Mouse (Mus musculus): ENCODE data around the gene Gsn. TPM values are rescaled to one million over a fixed set of nuclear protein-coding genes. Genes with fewer than 3 reads are reported as not detected.

Gsn gene
- polyA plus RNA-seq, 1 experiment from 2014 or later: 18.0 TPM

DNA sequence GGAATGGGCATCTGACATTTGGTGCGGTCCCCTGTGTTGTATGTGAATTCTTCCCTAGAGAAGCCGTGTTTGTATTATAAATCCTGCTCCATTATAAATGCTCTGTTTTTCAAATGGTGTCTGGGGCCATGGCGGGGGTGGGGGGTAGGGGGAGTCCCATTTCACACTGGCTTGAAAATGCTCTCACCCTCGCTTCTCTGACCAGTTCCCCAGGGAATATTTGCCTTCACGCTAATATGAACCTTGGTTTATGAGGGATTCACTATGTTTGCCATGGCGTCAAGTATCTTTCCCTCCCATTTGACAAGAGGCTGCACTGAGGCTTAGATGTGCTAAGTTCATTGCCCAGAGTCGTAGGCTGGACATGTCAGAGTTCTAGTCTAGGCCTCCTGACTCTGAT, 718 bp upstream of the Gsn start:
- H3K4me1 ChIP-seq (replicated peaks): peaks cover 10% of the 10 kb centered on the region
- no peak overlapping the region for H3K27ac ChIP-seq
- 63% methylated on average over 7 of the region's 7 CpGs for WGBS
- H3K4me3 ChIP-seq (replicated peaks): peak overlapping the region; percentile 56; the same call in 1 of the 2 replicates
- H3K27me3 ChIP-seq: peaks cover 46% of the 10 kb centered on the region
- no peak for ATAC-seq
- no peaks in the 10 kb centered on the region for H3K9me3 ChIP-seq
- H3K36me3 ChIP-seq: no peaks in the 10 kb centered on the region
- peak overlapping the region; percentile 93 for H3K4me2 ChIP-seq (replicated peaks)
- H3K9ac ChIP-seq (replicated peaks): no peak overlapping the region; the same call in 1 of the 2 replicates

DNA sequence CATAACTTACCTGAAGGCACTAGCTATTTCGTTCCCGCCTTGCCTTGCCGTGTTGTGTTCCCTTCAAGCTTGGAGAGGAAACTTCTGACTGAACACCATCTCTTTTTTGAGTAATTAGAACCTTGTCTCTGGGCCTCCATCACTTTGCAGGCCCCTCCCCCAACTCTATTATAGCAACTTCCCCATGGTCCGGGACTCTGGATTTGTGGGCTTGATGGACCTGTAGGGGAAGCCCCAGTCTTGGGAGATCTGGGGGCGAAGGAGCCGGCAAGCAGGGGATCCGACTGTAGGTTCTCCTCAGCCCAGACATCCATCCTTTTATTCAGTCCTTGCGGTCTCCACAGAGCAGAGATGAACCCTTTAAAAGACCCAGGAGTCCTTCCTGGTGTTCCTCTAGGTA, 752 bp downstream of the Gsn start:
- H3K27ac ChIP-seq: no peak overlapping the region
- 54% methylated on average over 8 of the region's 8 CpGs for WGBS
- peaks cover 10% of the 10 kb centered on the region for H3K4me1 ChIP-seq (replicated peaks)
- peak overlapping the region; percentile 56; the same call in 1 of the 2 replicates for H3K4me3 ChIP-seq (replicated peaks)
- no peaks in the 10 kb centered on the region for H3K9me3 ChIP-seq
- H3K27me3 ChIP-seq: peaks cover 46% of the 10 kb centered on the region
- H3K9ac ChIP-seq (replicated peaks): no peak overlapping the region
- no peaks in the 10 kb centered on the region for H3K36me3 ChIP-seq
- no peak for ATAC-seq
- peak overlapping the region; percentile 93 for H3K4me2 ChIP-seq (replicated peaks)

DNA sequence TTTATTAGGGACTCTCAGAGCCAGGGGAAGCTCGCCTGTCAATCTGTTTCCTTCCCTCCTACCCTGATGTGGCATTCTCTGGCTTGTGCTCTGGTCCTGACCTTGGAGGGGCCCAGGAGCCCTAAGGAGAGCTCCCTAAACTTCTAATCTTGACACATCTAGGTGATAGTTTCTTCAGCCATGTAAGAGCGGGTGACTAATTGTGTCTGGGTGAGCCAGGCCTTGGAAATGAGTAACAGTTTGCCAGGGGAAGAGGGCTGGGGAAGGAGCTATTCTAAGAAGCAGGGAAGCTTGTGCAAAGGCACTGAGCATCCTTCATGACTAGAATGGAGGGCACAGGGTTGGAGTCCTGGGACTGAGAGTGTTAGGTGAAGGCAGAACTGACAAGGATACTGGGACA, 1.7 kb downstream of the Gsn start:
- Histone ChIP-seq H3K4me2 (replicated peaks) (no peak overlapping the region), H3K4me3 (replicated peaks) (no peak overlapping the region), H3K9me3 (no peaks in the 10 kb centered on the region), H3K36me3 (no peaks in the 10 kb centered on the region), H3K9ac (replicated peaks) (no peak overlapping the region), H3K27me3 (peaks cover 46% of the 10 kb centered on the region), H3K27ac (no peak overlapping the region), H3K4me1 (replicated peaks) (peaks cover 10% of the 10 kb centered on the region)
- WGBS: 87% methylated on average over 2 of the region's 2 CpGs
- ATAC-seq: no peak

DNA sequence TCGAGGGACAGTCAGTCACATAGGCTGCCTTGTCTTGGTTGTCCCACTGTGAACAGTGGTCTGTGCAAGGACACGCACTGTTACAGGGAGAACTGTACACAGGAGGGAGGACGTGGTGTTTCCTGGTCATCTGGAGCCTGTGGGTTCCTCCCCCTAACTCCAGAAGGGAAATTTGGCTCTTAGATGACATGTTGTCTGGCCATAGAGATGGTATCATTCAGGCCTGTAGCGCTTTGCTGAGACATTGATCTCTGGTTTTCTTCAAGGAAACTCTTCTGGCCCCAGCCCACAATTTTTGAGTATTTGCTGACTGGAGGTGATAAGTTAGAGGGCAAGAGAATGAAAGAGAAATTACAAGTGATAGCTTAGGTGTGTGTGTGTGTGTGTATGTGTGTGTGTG, 2.4 kb downstream of the Gsn start:
- Histone ChIP-seq H3K4me2 (replicated peaks) (no peak overlapping the region), H3K27ac (no peak overlapping the region), H3K27me3 (peaks cover 42% of the 10 kb centered on the region), H3K4me3 (replicated peaks) (no peak overlapping the region), H3K36me3 (no peaks in the 10 kb centered on the region), H3K9me3 (no peaks in the 10 kb centered on the region), H3K9ac (replicated peaks) (no peak overlapping the region), H3K4me1 (replicated peaks) (peaks cover 10% of the 10 kb centered on the region)
- WGBS: 89% methylated on average over 4 of the region's 4 CpGs
- ATAC-seq: no peak

DNA sequence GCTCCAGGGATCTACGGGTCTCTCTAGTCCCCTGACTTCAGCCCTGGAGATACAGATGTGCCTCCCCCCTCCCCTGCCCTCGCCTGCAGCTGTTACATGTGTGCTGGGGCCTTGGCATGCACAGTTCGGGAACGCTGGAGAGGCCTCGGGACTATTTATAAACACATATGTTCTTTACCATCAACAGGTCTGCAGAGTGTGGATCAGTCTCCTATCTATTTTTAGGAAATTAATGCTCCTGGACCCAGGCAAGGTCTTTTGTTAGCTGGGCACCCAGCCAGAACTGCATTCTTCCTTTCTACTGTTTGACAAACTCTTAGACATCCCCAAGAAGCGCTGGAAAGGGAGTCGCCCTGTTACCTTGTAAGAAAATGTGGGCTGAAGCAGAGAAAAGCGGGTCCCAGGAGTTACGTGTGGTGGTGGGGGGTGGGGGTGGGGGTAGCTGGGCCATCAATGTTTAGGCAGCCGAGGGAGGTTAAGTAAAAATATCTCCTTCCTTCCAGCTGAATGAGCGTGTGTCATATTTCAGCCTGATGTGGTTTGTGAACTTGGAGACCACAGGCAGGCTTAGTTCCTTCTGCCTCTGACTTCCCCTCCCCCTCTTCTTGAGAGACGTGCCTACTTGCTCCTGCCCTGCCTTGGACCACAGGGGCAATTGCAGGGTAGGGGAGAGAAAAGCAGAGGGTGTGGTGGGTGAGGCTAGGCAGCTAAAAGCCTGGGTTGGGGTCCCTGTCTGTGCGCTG, 3.3 kb downstream of the Gsn start:
- H3K36me3 ChIP-seq: no peaks in the 10 kb centered on the region
- H3K4me1 ChIP-seq (replicated peaks): peaks cover 10% of the 10 kb centered on the region
- 51% methylated on average over 13 of the region's 13 CpGs for whole genome bisulfite sequencing
- H3K9me3 ChIP-seq: no peaks in the 10 kb centered on the region
- no peak overlapping the region for H3K4me3 ChIP-seq (replicated peaks)
- no peak for ATAC-seq
- peaks cover 33% of the 10 kb centered on the region for H3K27me3 ChIP-seq
- H3K9ac ChIP-seq (replicated peaks): no peak overlapping the region
- H3K27ac ChIP-seq: no peak overlapping the region
- no peak overlapping the region for H3K4me2 ChIP-seq (replicated peaks)

DNA sequence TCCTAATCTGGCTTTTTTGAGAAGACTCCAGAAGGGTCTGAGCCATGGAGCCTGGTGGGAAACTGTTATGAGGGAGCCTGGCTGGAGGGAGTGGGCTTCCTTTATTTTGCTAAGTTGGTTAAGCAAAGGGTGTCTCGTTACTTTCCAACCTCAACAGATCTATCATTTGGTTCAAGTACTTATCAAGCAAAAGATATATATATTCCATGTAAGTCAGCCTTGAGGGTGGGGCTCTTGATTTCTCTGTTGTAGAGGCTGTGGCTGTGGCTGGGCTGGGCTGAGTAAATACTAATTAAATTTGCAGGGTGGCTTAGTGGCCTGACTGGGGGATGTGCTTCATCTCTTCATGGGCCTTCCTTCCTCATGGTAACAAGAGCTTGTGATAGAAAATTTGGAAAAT, 4.1 kb downstream of the Gsn start:
- no peak for ATAC-seq
- peaks cover 26% of the 10 kb centered on the region for H3K27me3 ChIP-seq
- H3K27ac ChIP-seq: no peak overlapping the region
- H3K4me2 ChIP-seq (replicated peaks): no peak overlapping the region
- no peaks in the 10 kb centered on the region for H3K9me3 ChIP-seq
- no peak overlapping the region for H3K9ac ChIP-seq (replicated peaks)
- H3K4me1 ChIP-seq (replicated peaks): peaks cover 10% of the 10 kb centered on the region
- H3K4me3 ChIP-seq (replicated peaks): no peak overlapping the region
- WGBS: 82% methylated on average over 1 of the region's 1 CpGs
- no peaks in the 10 kb centered on the region for H3K36me3 ChIP-seq

DNA sequence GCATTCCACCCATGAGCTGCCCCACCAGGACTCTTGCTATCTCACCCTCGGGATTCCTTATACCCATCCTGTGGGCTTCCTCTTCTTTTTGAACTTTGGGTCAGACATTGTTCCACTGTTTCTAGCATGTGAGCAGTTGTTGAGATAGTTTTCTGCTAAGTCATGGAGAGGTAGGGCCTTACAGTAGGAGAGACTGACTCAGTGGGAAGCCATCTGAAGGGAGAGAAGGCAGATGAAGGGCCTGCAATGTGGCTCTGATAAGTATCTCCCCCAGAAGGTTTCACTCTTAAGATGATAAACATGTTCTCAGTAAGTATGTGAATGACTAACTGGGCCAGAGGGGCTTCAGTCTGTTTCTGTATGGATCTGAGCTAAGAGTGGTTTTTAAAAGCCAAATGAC, 7.9 kb downstream of the Gsn start:
- no peak for ATAC-seq
- Histone ChIP-seq H3K9me3 (no peaks in the 10 kb centered on the region), H3K27me3 (no peaks in the 10 kb centered on the region), H3K9ac (replicated peaks) (no peak overlapping the region), H3K4me2 (replicated peaks) (no peak overlapping the region), H3K36me3 (no peaks in the 10 kb centered on the region), H3K4me3 (replicated peaks) (no peak overlapping the region), H3K27ac (no peak overlapping the region), H3K4me1 (replicated peaks) (no peaks in the 10 kb centered on the region)
- WGBS: 94% methylated on average over 1 of the region's 1 CpGs

DNA sequence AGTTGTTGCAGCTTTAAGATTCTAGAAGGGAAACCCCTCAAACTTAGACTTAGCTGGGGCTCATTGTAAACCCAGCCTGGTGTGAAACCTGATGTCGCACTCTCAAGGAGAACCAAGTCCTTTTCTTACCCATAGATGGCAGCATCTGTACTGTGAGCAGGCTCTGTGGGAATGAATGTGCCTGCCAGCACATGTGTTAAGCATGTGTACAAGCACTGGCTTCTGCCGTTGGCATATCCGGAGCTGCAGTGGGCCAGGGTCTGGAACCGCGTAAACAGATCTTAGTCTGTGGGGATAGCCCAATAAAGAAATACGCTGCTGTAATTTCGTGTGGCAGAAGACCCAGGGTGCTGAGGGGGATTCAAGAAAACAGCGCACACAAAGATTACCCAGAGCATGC, 9.1 kb downstream of the Gsn start:
- peak; percentile 73 for ATAC-seq
- no peak overlapping the region for H3K9ac ChIP-seq (replicated peaks)
- no peaks in the 10 kb centered on the region for H3K9me3 ChIP-seq
- H3K4me2 ChIP-seq (replicated peaks): no peak overlapping the region
- H3K4me1 ChIP-seq (replicated peaks): no peaks in the 10 kb centered on the region
- 58% methylated on average over 8 of the region's 8 CpGs for WGBS
- no peak overlapping the region for H3K4me3 ChIP-seq (replicated peaks)
- H3K27me3 ChIP-seq: no peaks in the 10 kb centered on the region
- H3K27ac ChIP-seq: no peak overlapping the region
- no peaks in the 10 kb centered on the region for H3K36me3 ChIP-seq

DNA sequence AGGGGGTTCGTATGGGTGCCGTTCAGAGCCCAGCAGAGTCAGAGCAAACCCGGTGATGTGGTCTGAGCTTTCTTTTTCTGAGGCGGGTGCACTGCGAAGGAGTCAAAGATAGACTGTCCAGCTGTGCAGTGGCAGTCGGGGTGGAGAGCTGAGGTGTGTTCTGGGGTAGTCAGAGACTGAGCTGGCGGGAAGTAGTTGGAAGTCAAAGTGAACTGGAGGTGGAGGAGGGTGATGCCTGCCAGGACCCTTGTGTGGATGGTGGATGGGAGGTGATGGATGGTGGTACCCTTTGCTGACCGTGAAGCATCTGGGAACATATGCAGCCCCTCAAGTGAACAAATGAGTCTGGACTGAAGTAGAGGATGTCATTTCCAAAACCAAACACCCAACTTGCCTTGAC, 9.6 kb downstream of the Gsn start:
- H3K36me3 ChIP-seq: no peaks in the 10 kb centered on the region
- H3K4me1 ChIP-seq (replicated peaks): no peaks in the 10 kb centered on the region
- H3K4me2 ChIP-seq (replicated peaks): no peak overlapping the region
- no peak overlapping the region for H3K27ac ChIP-seq
- H3K4me3 ChIP-seq (replicated peaks): no peak overlapping the region
- 92% methylated on average over 8 of the region's 8 CpGs for WGBS
- H3K9me3 ChIP-seq: no peaks in the 10 kb centered on the region
- no peak overlapping the region for H3K9ac ChIP-seq (replicated peaks)
- ATAC-seq: peak; percentile 15; the same call in 1 of the 2 replicates
- no peaks in the 10 kb centered on the region for H3K27me3 ChIP-seq

DNA sequence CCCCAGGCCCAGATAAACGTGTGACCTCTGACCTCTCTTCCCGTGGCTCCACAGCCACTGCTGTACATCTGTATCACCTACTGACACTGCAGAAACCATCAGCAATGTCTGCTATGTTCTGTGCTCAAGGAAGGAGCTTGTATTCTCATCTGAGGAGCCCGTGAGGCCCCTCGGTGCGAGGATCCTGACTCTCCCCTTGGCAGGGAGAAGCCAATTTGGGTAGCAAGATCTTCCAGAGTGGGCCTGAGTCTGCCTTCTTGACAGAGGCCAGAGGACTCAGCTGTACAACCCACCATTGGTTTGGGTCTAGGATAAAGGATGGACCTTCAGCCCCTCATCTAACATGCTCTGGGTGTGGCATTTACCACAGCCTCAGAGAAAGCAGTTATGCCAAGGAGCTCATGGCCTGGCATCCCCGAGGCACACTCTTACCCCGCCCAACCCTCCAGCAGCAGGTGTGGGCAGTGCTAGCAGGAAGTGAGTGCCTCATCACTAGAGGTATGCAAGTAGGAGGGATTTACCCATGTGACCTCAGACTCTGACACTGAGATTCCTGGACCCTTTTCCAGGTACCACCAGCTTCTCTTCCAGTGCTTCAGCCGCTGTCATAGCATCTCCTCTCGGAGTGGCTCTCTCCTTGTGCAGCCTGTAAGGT, 10.2 kb downstream of the Gsn start:
- WGBS: 78% methylated on average over 9 of the region's 9 CpGs

DNA sequence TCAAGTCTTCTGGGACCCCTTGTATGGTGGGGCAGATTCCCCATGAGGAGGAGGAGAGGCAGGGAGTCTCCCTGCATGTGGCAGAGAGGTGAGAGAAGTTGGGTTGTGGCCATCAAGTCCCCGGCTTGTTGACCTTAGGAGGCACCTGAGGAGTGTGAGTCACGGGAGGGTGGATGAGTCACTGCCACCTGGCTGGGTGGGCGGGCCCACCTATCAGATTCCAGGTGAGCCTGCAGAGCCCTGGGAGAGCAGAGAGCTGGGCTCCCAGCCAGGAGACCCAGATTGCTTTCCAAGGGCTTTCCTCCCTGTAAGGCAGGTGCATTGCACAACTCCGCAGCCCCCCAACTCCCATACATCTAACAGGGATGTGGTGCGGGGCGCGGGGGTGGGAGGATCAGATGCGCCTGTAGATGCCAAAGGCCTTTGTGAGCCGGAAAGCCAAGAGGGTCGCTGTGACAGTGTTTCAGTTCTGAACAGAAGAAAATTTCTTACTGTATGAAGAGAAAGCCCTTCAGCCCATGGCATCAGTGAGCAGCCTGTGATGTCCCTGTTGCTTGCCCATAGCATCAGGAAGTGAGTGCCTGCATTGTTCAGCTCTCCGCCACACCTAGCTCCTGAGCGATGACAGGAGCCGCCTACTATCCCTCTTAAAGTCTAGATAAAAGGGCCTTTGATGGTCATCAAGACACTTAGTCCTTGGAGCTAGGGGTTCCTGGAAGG, 11.1 kb downstream of the Gsn start:
- no peak overlapping the region for H3K4me2 ChIP-seq (replicated peaks)
- no peaks in the 10 kb centered on the region for H3K4me1 ChIP-seq (replicated peaks)
- H3K27me3 ChIP-seq: no peaks in the 10 kb centered on the region
- H3K9ac ChIP-seq (replicated peaks): no peak overlapping the region
- no peak overlapping the region for H3K4me3 ChIP-seq (replicated peaks)
- no peaks in the 10 kb centered on the region for H3K36me3 ChIP-seq
- ATAC-seq: no peak
- 88% methylated on average over 13 of the region's 13 CpGs for WGBS
- no peak overlapping the region for H3K27ac ChIP-seq
- H3K9me3 ChIP-seq: no peaks in the 10 kb centered on the region

More for the DNA sequence above, 10.2 kb downstream of the Gsn start:
- Histone ChIP-seq H3K4me2 (replicated peaks) (no peak overlapping the region), H3K4me1 (replicated peaks) (no peaks in the 10 kb centered on the region), H3K36me3 (no peaks in the 10 kb centered on the region), H3K9me3 (no peaks in the 10 kb centered on the region), H3K27me3 (no peaks in the 10 kb centered on the region), H3K4me3 (replicated peaks) (no peak overlapping the region), H3K27ac (no peak overlapping the region), H3K9ac (replicated peaks) (no peak overlapping the region)
- ATAC-seq: no peak

DNA sequence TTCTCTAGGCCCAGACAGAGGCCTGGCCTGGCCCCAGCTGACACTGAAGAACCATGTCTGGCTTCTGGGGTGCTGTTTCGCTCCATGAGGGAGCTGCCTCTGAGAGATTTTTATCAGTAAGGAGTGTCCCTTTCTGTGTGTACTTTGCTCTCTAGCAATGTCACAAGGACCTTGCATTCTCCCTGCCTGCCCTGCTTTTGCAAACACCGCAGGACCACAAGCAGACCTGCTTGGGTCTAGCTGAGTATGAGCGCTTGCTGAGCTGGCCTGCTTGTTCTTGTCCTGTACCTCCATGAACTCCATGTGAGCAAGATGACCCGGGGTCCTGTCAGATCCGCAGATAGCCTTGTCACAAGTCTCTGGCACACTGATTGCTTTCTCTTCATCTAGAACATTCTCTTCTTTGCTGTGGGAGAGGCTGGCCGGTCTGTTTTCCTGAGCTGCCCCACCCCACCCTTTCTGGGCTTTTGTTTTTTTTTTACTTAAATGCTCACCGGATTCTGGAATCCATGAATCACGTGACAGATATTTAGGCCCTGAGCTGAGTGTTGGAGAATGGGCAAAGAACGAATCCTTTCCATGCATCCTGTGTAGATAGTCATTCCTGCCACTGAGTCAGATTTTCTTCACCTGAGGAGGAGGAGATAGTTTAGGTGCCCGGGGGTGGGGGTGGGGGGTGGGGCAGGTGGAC, 11.8 kb downstream of the Gsn start:
- H3K4me3 ChIP-seq (replicated peaks): no peak overlapping the region
- no peaks in the 10 kb centered on the region for H3K27me3 ChIP-seq
- no peak overlapping the region for H3K9ac ChIP-seq (replicated peaks)
- no peak overlapping the region for H3K4me2 ChIP-seq (replicated peaks)
- H3K36me3 ChIP-seq: no peaks in the 10 kb centered on the region
- H3K27ac ChIP-seq: no peak overlapping the region
- H3K9me3 ChIP-seq: no peaks in the 10 kb centered on the region
- no peaks in the 10 kb centered on the region for H3K4me1 ChIP-seq (replicated peaks)
- WGBS: 86% methylated on average over 10 of the region's 10 CpGs
- no peak for ATAC-seq

Data from midbrain, embryonic 13.5 days (tissue).